21 mouse cellular contexts compared by ENCODE assay signal in the genomic region with DNA sequence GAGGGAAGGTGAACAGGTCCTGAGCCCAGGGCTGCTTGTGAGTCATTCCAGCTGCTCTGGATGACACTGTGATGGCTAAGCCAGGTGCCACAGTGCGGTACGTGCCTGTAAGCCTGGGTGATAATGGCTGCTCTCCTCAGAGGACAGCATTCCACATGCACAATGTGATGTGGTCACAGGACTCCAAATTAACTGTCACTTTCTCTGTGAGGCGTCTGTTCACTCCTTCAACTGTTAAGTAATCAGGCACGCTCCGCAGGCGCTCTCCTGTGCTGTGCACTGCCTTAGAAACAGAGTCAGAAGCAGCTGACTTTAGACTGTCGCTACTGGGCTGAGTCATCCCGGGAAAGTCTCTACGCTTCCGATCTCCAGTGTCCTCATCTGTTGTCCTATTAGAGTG. TPM values are rescaled to one million over a fixed set of nuclear protein-coding genes. Genes with fewer than 3 reads are reported as not detected.
A peak's percentile ranks its signal among the peaks of the same experiment; 100 is the strongest.
DNase-seq lines count a peak whose midpoint lies in the region; ATAC-seq and TF ChIP-seq lines count a peak whose summit lies in the region.
"Had no signal": no experiment of that assay in that cellular context is flagged by ENCODE, and none has a peak within 500 bp of the region (broad histone marks: within the 10 kb centered on the region; RNA-seq: fewer than 3 reads in every experiment).

No protein-coding gene starts in this region.

- H3K9ac ChIP-seq in embryonic facial prominence, embryonic 14.5 days (ENCODE audit: low read depth, low read length) = no peak overlapping the region
- no peak overlapping the region for H3K9ac ChIP-seq in hindbrain, embryonic 11.5 days (ENCODE audit: low read depth, low read length)
- no peak overlapping the region for H3K9ac ChIP-seq in hindbrain, embryonic 16.5 days (ENCODE audit: low read depth, low read length)
- H3K9ac ChIP-seq: embryonic facial prominence, embryonic 15.5 days; forebrain, embryonic 13.5 days; hindbrain, embryonic 14.5 days; stomach, embryonic 15.5 days had no signal

- no peak overlapping the region for H3K4me3 ChIP-seq in embryonic facial prominence, embryonic 14.5 days (ENCODE audit: low read depth, low read length)
- no peak overlapping the region for H3K4me3 ChIP-seq in embryonic facial prominence, embryonic 10.5 days
- H3K4me3 ChIP-seq in hindbrain, embryonic 11.5 days (ENCODE audit: low read depth, low read length) = no peak overlapping the region
- no peak overlapping the region for H3K4me3 ChIP-seq in hindbrain, embryonic 16.5 days (ENCODE audit: low read length)
- H3K4me3 ChIP-seq in C2C12 (ENCODE audit: insufficient read depth, poor library complexity, severe bottlenecking) = no peak overlapping the region
- H3K4me3 ChIP-seq: embryonic facial prominence, embryonic 15.5 days; forebrain, embryonic 13.5 days; left cerebral cortex, adult 2 months; stomach, embryonic 15.5 days had no signal

- no peak for TF ChIP-seq CTCF in C2C12 (IDR thresholded peaks at IDR 0.05; ENCODE audit: control insufficient read depth, insufficient read depth, insufficient read length)

- H3K9me3 ChIP-seq in embryonic facial prominence, embryonic 14.5 days (ENCODE audit: control insufficient read depth, low read length) = no peaks in the 10 kb centered on the region
- H3K9me3 ChIP-seq in embryonic facial prominence, embryonic 10.5 days = no peaks in the 10 kb centered on the region
- H3K9me3 ChIP-seq in hindbrain, embryonic 11.5 days (ENCODE audit: control insufficient read depth, low read length) = no peaks in the 10 kb centered on the region
- H3K9me3 ChIP-seq in hindbrain, embryonic 16.5 days (ENCODE audit: control insufficient read depth, low read length) = no peaks in the 10 kb centered on the region
- H3K9me3 ChIP-seq: embryonic facial prominence, embryonic 15.5 days; forebrain, embryonic 13.5 days; stomach, embryonic 15.5 days had no signal

- peaks cover 18% of the 10 kb centered on the region for H3K36me3 ChIP-seq in embryonic facial prominence, embryonic 14.5 days (ENCODE audit: control insufficient read depth, insufficient read depth, low read length)
- H3K36me3 ChIP-seq in embryonic facial prominence, embryonic 10.5 days (replicated peaks) = peaks cover 16% of the 10 kb centered on the region
- H3K36me3 ChIP-seq in hindbrain, embryonic 11.5 days (ENCODE audit: control insufficient read depth, insufficient read depth, low read length) = peaks cover 5% of the 10 kb centered on the region; the same call in 1 of the 2 replicates
- peaks cover 2% of the 10 kb centered on the region; the same call in 1 of the 2 replicates for H3K36me3 ChIP-seq in hindbrain, embryonic 16.5 days (ENCODE audit: control insufficient read depth, insufficient read depth, low read length)
- peaks cover 20% of the 10 kb centered on the region for H3K36me3 ChIP-seq in C2C12 (ENCODE audit: control insufficient read depth, insufficient read depth)

- no peak overlapping the region for H3K4me2 ChIP-seq in embryonic facial prominence, embryonic 14.5 days (ENCODE audit: low read depth, low read length)
- H3K4me2 ChIP-seq in hindbrain, embryonic 11.5 days (replicated peaks; ENCODE audit: low read depth, low read length) = no peak overlapping the region
- H3K4me2 ChIP-seq in hindbrain, embryonic 16.5 days (ENCODE audit: low read length) = no peak overlapping the region
- H3K4me2 ChIP-seq: embryonic facial prominence, embryonic 15.5 days; forebrain, embryonic 13.5 days; hindbrain, embryonic 14.5 days; stomach, embryonic 15.5 days had no signal

- DNase-seq in embryonic facial prominence, embryonic 14.5 days (ENCODE audit: low spot score) = peak; percentile 23
- DNase-seq in embryonic facial prominence, embryonic 10.5 days (ENCODE audit: low spot score) = no peak
- no peak for DNase-seq in hindbrain, embryonic 11.5 days (ENCODE audit: low spot score)
- DNase-seq in forelimb bud, embryonic 11.5 days (ENCODE audit: low read depth, low spot score) = peak; percentile 7
- no peak for DNase-seq in c-Kit-positive CD71-positive TER-119-positive erythroid progenitor cells, embryonic 14.5 days (ENCODE audit: low spot score)
- no peak for DNase-seq in thymus, postnatal 4 days
- DNase-seq: adrenal gland, adult 8-10 months; cerebellum, postnatal 10 days; gastrocnemius, postnatal 10 days; kidney, adult 18-20 months; lung, postnatal 36 days; thymus, postnatal 36 days had no signal

- no peaks in the 10 kb centered on the region; the same call in 1 of the 2 replicates for H3K4me1 ChIP-seq in embryonic facial prominence, embryonic 14.5 days (ENCODE audit: control insufficient read depth, insufficient read depth, low read length)
- peaks cover 19% of the 10 kb centered on the region for H3K4me1 ChIP-seq in embryonic facial prominence, embryonic 10.5 days
- H3K4me1 ChIP-seq in hindbrain, embryonic 11.5 days (replicated peaks; ENCODE audit: control insufficient read depth, insufficient read depth, low read length) = no peaks in the 10 kb centered on the region
- H3K4me1 ChIP-seq in hindbrain, embryonic 16.5 days (ENCODE audit: control insufficient read depth, insufficient read depth, low read depth, low read length) = peaks cover 3% of the 10 kb centered on the region
- H3K4me1 ChIP-seq: stomach, embryonic 15.5 days had no signal

- 58% methylated on average over 9 of the region's 10 CpGs for WGBS in embryonic facial prominence, embryonic 14.5 days
- 65% methylated on average over 10 of the region's 10 CpGs for WGBS in embryonic facial prominence, embryonic 10.5 days
- WGBS in hindbrain, embryonic 11.5 days = 53% methylated on average over 10 of the region's 10 CpGs
- WGBS in hindbrain, embryonic 16.5 days = 49% methylated on average over 10 of the region's 10 CpGs

- no peak overlapping the region for H3K27ac ChIP-seq in embryonic facial prominence, embryonic 14.5 days (replicated peaks; ENCODE audit: low read depth, low read length)
- no peak overlapping the region for H3K27ac ChIP-seq in embryonic facial prominence, embryonic 10.5 days (replicated peaks)
- H3K27ac ChIP-seq in hindbrain, embryonic 11.5 days (ENCODE audit: low read depth, low read length) = no peak overlapping the region
- H3K27ac ChIP-seq in hindbrain, embryonic 16.5 days (ENCODE audit: low read depth, low read length) = no peak overlapping the region
- H3K27ac ChIP-seq: embryonic facial prominence, embryonic 15.5 days; forebrain, embryonic 13.5 days; hindbrain, embryonic 14.5 days; left cerebral cortex, adult 2 months; stomach, embryonic 15.5 days had no signal

- H3K79me2 ChIP-seq in C2C12 (ENCODE audit: control insufficient read depth, insufficient read depth) = no peaks in the 10 kb centered on the region

- H3K79me3 ChIP-seq in C2C12 (ENCODE audit: low read depth) = no peaks in the 10 kb centered on the region

- H3K27me3 ChIP-seq in embryonic facial prominence, embryonic 14.5 days (replicated peaks; ENCODE audit: control insufficient read depth, insufficient read depth, low read length) = no peaks in the 10 kb centered on the region
- H3K27me3 ChIP-seq in embryonic facial prominence, embryonic 10.5 days (replicated peaks; ENCODE audit: low read depth, poor library complexity, severe bottlenecking) = no peaks in the 10 kb centered on the region; the same call in 1 of the 2 replicates
- H3K27me3 ChIP-seq in hindbrain, embryonic 11.5 days (ENCODE audit: control insufficient read depth, insufficient read depth, low read length) = no peaks in the 10 kb centered on the region
- H3K27me3 ChIP-seq in hindbrain, embryonic 16.5 days (replicated peaks; ENCODE audit: control insufficient read depth, insufficient read depth, low read length) = no peaks in the 10 kb centered on the region
- H3K27me3 ChIP-seq in C2C12 (ENCODE audit: control insufficient read depth, insufficient read depth, insufficient read length) = no peaks in the 10 kb centered on the region
- H3K27me3 ChIP-seq: embryonic facial prominence, embryonic 15.5 days; forebrain, embryonic 13.5 days; Patski; stomach, embryonic 15.5 days had no signal

- ATAC-seq in embryonic facial prominence, embryonic 14.5 days (ENCODE audit: low read depth) = 0 out of 2 replicates have a peak, but pooled peaks have one; percentile 5
- peak; percentile 12; the same call in 1 of the 2 replicates for ATAC-seq in hindbrain, embryonic 11.5 days (ENCODE audit: low FRiP score)
- no peak for ATAC-seq in hindbrain, embryonic 16.5 days
- ATAC-seq: forebrain, embryonic 13.5 days; Patski had no signal

- H3ac ChIP-seq in C2C12 (ENCODE audit: control insufficient read depth, insufficient read length, low read depth) = no peak overlapping the region

RNA-seq across cellular contexts. Expression of gene Slc2a1, which starts 32.7 kb away (rescaled TPM):
- polyA plus RNA-seq in embryonic facial prominence, embryonic 14.5 days (2014; fragmentation: Nextera tagmentation; extraction: Ambion mirVana) = 94.2 and 111 TPM in 2 replicates
- 140 and 166 TPM in 2 replicates for polyA plus RNA-seq in embryonic facial prominence, embryonic 10.5 days (2016; fragmentation: Nextera tagmentation; extraction: Ambion mirVana)
- 134 and 137 TPM in 2 replicates for polyA plus RNA-seq in hindbrain, embryonic 11.5 days (2014; fragmentation: Nextera tagmentation; extraction: Ambion mirVana)
- 100 and 106 TPM in 2 replicates for polyA plus RNA-seq in hindbrain, embryonic 16.5 days (2015; fragmentation: Nextera tagmentation; extraction: Ambion mirVana)
- polyA plus RNA-seq in C2C12 (2012; fragmentation: generic; extraction: Trizol) = 49.0 TPM

RNA-seq across cellular contexts. Expression of gene Zfp691, which starts 32.8 kb away (rescaled TPM):
- 4.0 and 5.1 TPM in 2 replicates for polyA plus RNA-seq in embryonic facial prominence, embryonic 14.5 days (2014; fragmentation: Nextera tagmentation; extraction: Ambion mirVana)
- polyA plus RNA-seq in embryonic facial prominence, embryonic 10.5 days (2016; fragmentation: Nextera tagmentation; extraction: Ambion mirVana) = 11.4 and 13.9 TPM in 2 replicates
- 7.4 and 8.3 TPM in 2 replicates for polyA plus RNA-seq in hindbrain, embryonic 11.5 days (2014; fragmentation: Nextera tagmentation; extraction: Ambion mirVana)
- polyA plus RNA-seq in hindbrain, embryonic 16.5 days (2015; fragmentation: Nextera tagmentation; extraction: Ambion mirVana) = 2.9 and 5.6 TPM in 2 replicates
- 4.8 TPM for polyA plus RNA-seq in C2C12 (2012; fragmentation: generic; extraction: Trizol)

RNA-seq across cellular contexts. Expression of gene Ermap, which starts 48.6 kb away (rescaled TPM):
- 2.2 and 2.6 TPM in 2 replicates for polyA plus RNA-seq in embryonic facial prominence, embryonic 14.5 days (2014; fragmentation: Nextera tagmentation; extraction: Ambion mirVana)
- 7.2 and 7.4 TPM in 2 replicates for polyA plus RNA-seq in embryonic facial prominence, embryonic 10.5 days (2016; fragmentation: Nextera tagmentation; extraction: Ambion mirVana)
- polyA plus RNA-seq in hindbrain, embryonic 11.5 days (2014; fragmentation: Nextera tagmentation; extraction: Ambion mirVana) = 9.9 and 11.1 TPM in 2 replicates
- polyA plus RNA-seq in hindbrain, embryonic 16.5 days (2015; fragmentation: Nextera tagmentation; extraction: Ambion mirVana) = 0.33 and 0.70 TPM in 2 replicates
- polyA plus RNA-seq in C2C12 (2012; fragmentation: generic; extraction: Trizol) = 0.01 TPM
- polyA plus RNA-seq: liver, adult 2 months; Patski had no signal

RNA-seq across cellular contexts. Expression of gene Svbp, which starts 53.9 kb away (rescaled TPM):
- 243 and 256 TPM in 2 replicates for polyA plus RNA-seq in embryonic facial prominence, embryonic 14.5 days (2014; fragmentation: Nextera tagmentation; extraction: Ambion mirVana)
- polyA plus RNA-seq in embryonic facial prominence, embryonic 10.5 days (2016; fragmentation: Nextera tagmentation; extraction: Ambion mirVana) = 132 and 139 TPM in 2 replicates
- polyA plus RNA-seq in hindbrain, embryonic 11.5 days (2014; fragmentation: Nextera tagmentation; extraction: Ambion mirVana) = 177 and 201 TPM in 2 replicates
- polyA plus RNA-seq in hindbrain, embryonic 16.5 days (2015; fragmentation: Nextera tagmentation; extraction: Ambion mirVana) = 197 and 201 TPM in 2 replicates
- polyA plus RNA-seq in C2C12 (2012; fragmentation: generic; extraction: Trizol) = 76.1 TPM

Comparison
In these comparisons a context has a peak if more than half of its experiments do, and no peak if none do; other contexts are left out.
1. DNase-seq: peak in embryonic facial prominence, embryonic 14.5 days (single experiment) and forelimb bud, embryonic 11.5 days (single experiment); none in embryonic facial prominence, embryonic 10.5 days (single experiment), hindbrain, embryonic 11.5 days (single experiment), c-Kit-positive CD71-positive TER-119-positive erythroid progenitor cells, embryonic 14.5 days (single experiment) and thymus, postnatal 4 days (single experiment).